Mouse (Mus musculus): ENCODE results near the gene Pim3. TPM values are rescaled to one million over a fixed set of nuclear protein-coding genes. Genes with fewer than 3 reads are reported as not detected.

Gene Pim3
- polyA plus RNA-seq, 1 experiment: 13.4 TPM

DNA sequence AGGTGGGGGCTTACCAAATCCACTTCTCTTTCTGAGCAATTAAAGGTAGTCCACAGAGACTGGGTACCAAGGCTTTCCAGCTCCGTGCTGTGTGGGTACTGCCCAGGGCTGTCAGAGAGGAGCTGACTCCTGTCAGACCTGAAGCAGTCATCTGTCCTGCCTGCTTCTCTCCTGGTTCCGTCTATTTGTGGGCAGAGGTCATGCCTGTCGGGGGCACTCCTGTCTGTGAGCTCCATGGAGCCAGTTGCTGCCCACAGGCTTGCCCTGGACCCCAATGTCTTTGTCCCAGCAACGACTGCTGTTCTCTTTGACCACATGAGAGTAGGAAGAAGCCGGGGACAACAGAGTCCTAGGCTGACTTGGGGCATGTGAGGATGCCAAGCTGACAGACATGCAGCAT is 5.4 kb upstream of the Pim3 start:
- Histone ChIP-seq H3K4me1 (ENCODE audit: control insufficient read depth, insufficient read depth, low read length) (peaks cover 1% of the 10 kb centered on the region; the same call in 1 of the 2 replicates), H3K4me3 (replicated peaks; ENCODE audit: control insufficient read depth, low read depth, low read length) (no peak overlapping the region), H3K27ac (ENCODE audit: control insufficient read depth, insufficient read depth, low read depth, low read length, poor library complexity) (no peak overlapping the region)
- no peak for TF ChIP-seq POLR2A (IDR thresholded peaks at IDR 0.05; ENCODE audit: borderline replicate concordance, control insufficient read depth, low read depth, low read length)
- 58% methylated on average over 5 of the region's 5 CpGs for WGBS

GRCm38 (mm10) chr15:88857361-88857760 is 4.6 kb upstream of the Pim3 start:
- Histone ChIP-seq H3K4me1 (ENCODE audit: control insufficient read depth, insufficient read depth, low read length) (peaks cover 1% of the 10 kb centered on the region; the same call in 1 of the 2 replicates), H3K27ac (ENCODE audit: control insufficient read depth, insufficient read depth, low read depth, low read length, poor library complexity) (no peak overlapping the region), H3K4me3 (replicated peaks; ENCODE audit: control insufficient read depth, low read depth, low read length) (no peak overlapping the region)
- no peak for TF ChIP-seq CTCF (IDR thresholded peaks at IDR 0.05; ENCODE audit: control insufficient read depth, insufficient read depth, low read length)
- TF ChIP-seq POLR2A (IDR thresholded peaks at IDR 0.05; ENCODE audit: borderline replicate concordance, control insufficient read depth, low read depth, low read length): no peak
- 87% methylated on average over 7 of the region's 7 CpGs for WGBS

DNA sequence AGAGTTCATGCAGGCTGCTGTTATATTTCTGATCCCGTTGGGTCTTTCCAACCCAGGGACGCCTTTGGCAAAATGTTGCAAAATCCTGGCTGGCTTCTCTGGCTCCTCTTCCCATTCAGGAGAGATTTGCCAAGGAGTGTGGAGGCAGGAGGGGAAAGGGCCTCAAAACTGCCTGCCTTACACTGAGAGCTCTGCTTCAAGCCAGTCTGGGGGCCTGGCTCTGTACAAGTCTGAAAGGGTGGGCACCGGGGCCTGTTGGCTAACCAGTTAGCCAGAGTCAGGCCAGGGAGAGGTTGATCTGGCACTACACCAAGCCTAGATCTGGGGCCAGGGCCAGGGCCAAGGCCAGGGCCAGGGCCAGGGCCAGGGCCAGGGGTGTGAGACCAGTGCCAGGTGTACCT is 3.8 kb upstream of the Pim3 start:
- Histone ChIP-seq H3K4me3 (replicated peaks; ENCODE audit: control insufficient read depth, low read depth, low read length) (no peak overlapping the region), H3K27ac (ENCODE audit: control insufficient read depth, insufficient read depth, low read depth, low read length, poor library complexity) (no peak overlapping the region), H3K4me1 (ENCODE audit: control insufficient read depth, insufficient read depth, low read length) (peaks cover 1% of the 10 kb centered on the region; the same call in 1 of the 2 replicates)
- TF ChIP-seq POLR2A (IDR thresholded peaks at IDR 0.05; ENCODE audit: borderline replicate concordance, control insufficient read depth, low read depth, low read length): no peak
- no peak for TF ChIP-seq CTCF (IDR thresholded peaks at IDR 0.05; ENCODE audit: control insufficient read depth, insufficient read depth, low read length)
- 80% methylated on average over 3 of the region's 3 CpGs for WGBS

GRCm38 (mm10) chr15:88858707-88859106 is 3.3 kb upstream of the Pim3 start:
- H3K4me3 ChIP-seq (replicated peaks; ENCODE audit: control insufficient read depth, low read depth, low read length): no peak overlapping the region
- TF ChIP-seq CTCF (IDR thresholded peaks at IDR 0.05; ENCODE audit: control insufficient read depth, insufficient read depth, low read length) (no peak), POLR2A (IDR thresholded peaks at IDR 0.05; ENCODE audit: borderline replicate concordance, control insufficient read depth, low read depth, low read length) (no peak)
- WGBS: 78% methylated on average over 2 of the region's 2 CpGs
- no peak overlapping the region for H3K27ac ChIP-seq (ENCODE audit: control insufficient read depth, insufficient read depth, low read depth, low read length, poor library complexity)
- H3K4me1 ChIP-seq (ENCODE audit: control insufficient read depth, insufficient read depth, low read length): peaks cover 3% of the 10 kb centered on the region; the same call in 1 of the 2 replicates

- Histone ChIP-seq H3K4me1 (ENCODE audit: control insufficient read depth, insufficient read depth, low read length) (peaks cover 3% of the 10 kb centered on the region; the same call in 1 of the 2 replicates), H3K27ac (ENCODE audit: control insufficient read depth, insufficient read depth, low read depth, low read length, poor library complexity) (no peak overlapping the region), H3K4me3 (replicated peaks; ENCODE audit: control insufficient read depth, low read depth, low read length) (no peak overlapping the region)
- WGBS: 85% methylated on average over 8 of the region's 8 CpGs
- TF ChIP-seq CTCF (IDR thresholded peaks at IDR 0.05; ENCODE audit: control insufficient read depth, insufficient read depth, low read length) (no peak), POLR2A (IDR thresholded peaks at IDR 0.05; ENCODE audit: borderline replicate concordance, control insufficient read depth, low read depth, low read length) (no peak)
Measured at GRCm38 (mm10) chr15:88859206-88859970, 2.6 kb upstream of the Pim3 start.

- Histone ChIP-seq H3K4me1 (ENCODE audit: control insufficient read depth, insufficient read depth, low read length) (peaks cover 3% of the 10 kb centered on the region; the same call in 1 of the 2 replicates), H3K4me3 (replicated peaks; ENCODE audit: control insufficient read depth, low read depth, low read length) (no peak overlapping the region), H3K27ac (ENCODE audit: control insufficient read depth, insufficient read depth, low read depth, low read length, poor library complexity) (no peak overlapping the region)
- no peak for TF ChIP-seq CTCF (IDR thresholded peaks at IDR 0.05; ENCODE audit: control insufficient read depth, insufficient read depth, low read length)
- no peak for TF ChIP-seq POLR2A (IDR thresholded peaks at IDR 0.05; ENCODE audit: borderline replicate concordance, control insufficient read depth, low read depth, low read length)
- 84% methylated on average over 3 of the region's 3 CpGs for WGBS
Measured at GRCm38 (mm10) chr15:88860781-88861180, 1.2 kb upstream of the Pim3 start.

DNA sequence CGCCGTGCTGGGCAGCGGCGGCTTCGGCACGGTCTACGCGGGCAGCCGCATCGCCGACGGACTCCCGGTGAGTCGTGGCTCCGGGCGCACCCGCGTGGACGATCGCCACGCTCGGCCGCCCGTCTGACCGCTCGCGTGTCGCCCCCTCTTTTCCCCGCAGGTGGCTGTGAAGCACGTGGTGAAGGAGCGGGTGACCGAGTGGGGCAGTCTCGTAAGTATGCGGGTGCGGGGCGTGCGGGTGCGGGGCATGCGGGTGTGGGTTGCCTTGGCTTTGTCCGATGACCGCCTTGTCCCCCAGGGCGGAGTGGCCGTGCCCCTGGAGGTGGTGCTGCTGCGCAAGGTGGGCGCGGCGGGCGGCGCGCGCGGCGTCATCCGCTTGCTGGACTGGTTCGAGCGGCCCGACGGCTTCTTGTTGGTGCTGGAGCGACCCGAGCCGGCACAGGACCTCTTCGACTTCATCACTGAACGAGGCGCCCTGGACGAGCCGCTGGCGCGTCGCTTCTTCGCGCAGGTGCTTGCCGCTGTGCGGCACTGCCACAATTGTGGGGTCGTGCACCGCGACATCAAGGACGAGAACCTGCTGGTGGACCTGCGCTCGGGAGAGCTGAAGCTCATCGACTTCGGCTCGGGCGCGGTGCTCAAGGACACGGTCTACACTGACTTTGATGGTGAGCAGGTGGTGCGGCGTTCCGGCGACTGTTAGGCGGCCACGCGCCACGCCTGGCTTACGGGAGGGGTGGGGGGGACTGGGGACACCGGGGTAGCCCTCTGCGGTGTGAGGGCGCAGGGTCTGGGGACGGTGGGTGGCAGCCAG is 1.1 kb downstream of the Pim3 start:
- peak overlapping the region; percentile 90 for H3K4me3 ChIP-seq (replicated peaks; ENCODE audit: control insufficient read depth, low read depth, low read length)
- H3K27ac ChIP-seq (ENCODE audit: control insufficient read depth, insufficient read depth, low read depth, low read length, poor library complexity): peak overlapping the region; percentile 34; the same call in 1 of the 2 replicates
- WGBS: under 1% methylated on average over 98 of the region's 98 CpGs
- peaks cover 3% of the 10 kb centered on the region; the same call in 1 of the 2 replicates for H3K4me1 ChIP-seq (ENCODE audit: control insufficient read depth, insufficient read depth, low read length)
- TF ChIP-seq CTCF (IDR thresholded peaks at IDR 0.05; ENCODE audit: control insufficient read depth, insufficient read depth, low read length): no peak
- peak; percentile 20; the same call in 1 of the 2 replicates for TF ChIP-seq POLR2A (IDR thresholded peaks at IDR 0.05; ENCODE audit: borderline replicate concordance, control insufficient read depth, low read depth, low read length)

- Histone ChIP-seq H3K4me1 (ENCODE audit: control insufficient read depth, insufficient read depth, low read length) (peaks cover 3% of the 10 kb centered on the region; the same call in 1 of the 2 replicates), H3K4me3 (replicated peaks; ENCODE audit: control insufficient read depth, low read depth, low read length) (peak overlapping the region; percentile 90), H3K27ac (ENCODE audit: control insufficient read depth, insufficient read depth, low read depth, low read length, poor library complexity) (peak overlapping the region; percentile 9; the same call in 1 of the 2 replicates)
- no peak for TF ChIP-seq CTCF (IDR thresholded peaks at IDR 0.05; ENCODE audit: control insufficient read depth, insufficient read depth, low read length)
- TF ChIP-seq POLR2A (IDR thresholded peaks at IDR 0.05; ENCODE audit: borderline replicate concordance, control insufficient read depth, low read depth, low read length): no peak
- under 1% methylated on average over 38 of the region's 39 CpGs for WGBS
Measured at GRCm38 (mm10) chr15:88863695-88864231, 1.8 kb downstream of the Pim3 start.
